Mouse (Mus musculus): ENCODE results near the gene Rabep1. TPM values are rescaled to one million over a fixed set of nuclear protein-coding genes. Genes with fewer than 3 reads are reported as not detected.

Rabep1 gene
- polyA plus RNA-seq, 1 experiment from 2014 or later = 27.8 TPM

- Histone ChIP-seq H3K27me3 (ENCODE audit: control insufficient read depth, insufficient read depth, low read length) (no peaks in the 10 kb centered on the region), H3K4me3 (ENCODE audit: low read depth, low read length) (no peak overlapping the region), H3K4me1 (ENCODE audit: control insufficient read depth, insufficient read depth, low read length) (peaks cover 7% of the 10 kb centered on the region), H3K9ac (ENCODE audit: low read depth, low read length) (no peak overlapping the region), H3K27ac (ENCODE audit: low read depth, low read length) (no peak overlapping the region), H3K4me2 (no peak overlapping the region; the same call in 1 of the 2 replicates), H3K36me3 (ENCODE audit: control insufficient read depth, insufficient read depth, low read length) (peaks cover 36% of the 10 kb centered on the region), H3K9me3 (replicated peaks; ENCODE audit: control insufficient read depth, low read length) (no peaks in the 10 kb centered on the region)
- no peak for ATAC-seq (replicated peaks; ENCODE audit: insufficient number of reproducible peaks, low FRiP score, low TSS enrichment)
- WGBS (ENCODE audit: insufficient replicate concordance) = 87% methylated on average over 14 of the region's 14 CpGs
Measured at GRCm38 (mm10) chr11:70980751-70981510, 136.4 kb downstream of the Rabep1 start.

- peaks cover 30% of the 10 kb centered on the region for H3K36me3 ChIP-seq (ENCODE audit: control insufficient read depth, insufficient read depth, low read length)
- ATAC-seq (replicated peaks; ENCODE audit: insufficient number of reproducible peaks, low FRiP score, low TSS enrichment) = no peak
- peak overlapping the region; percentile 87 for H3K4me2 ChIP-seq
- H3K9ac ChIP-seq (ENCODE audit: low read depth, low read length) = peak overlapping the region; percentile 82
- peak overlapping the region; percentile 80 for H3K4me3 ChIP-seq (ENCODE audit: low read depth, low read length)
- H3K27me3 ChIP-seq (ENCODE audit: control insufficient read depth, insufficient read depth, low read length) = no peaks in the 10 kb centered on the region
- H3K9me3 ChIP-seq (replicated peaks; ENCODE audit: control insufficient read depth, low read length) = no peaks in the 10 kb centered on the region
- peaks cover 7% of the 10 kb centered on the region for H3K4me1 ChIP-seq (ENCODE audit: control insufficient read depth, insufficient read depth, low read length)
- 7% methylated on average over 12 of the region's 12 CpGs for WGBS (ENCODE audit: insufficient replicate concordance)
- no peak overlapping the region for H3K27ac ChIP-seq (ENCODE audit: low read depth, low read length)
Measured at GRCm38 (mm10) chr11:70982030-70982429, 137.5 kb downstream of the Rabep1 start.

GRCm38 (mm10) chr11:70982557-70983228 is 138.1 kb downstream of the Rabep1 start, which contains the start of gene C1qbp:
TSS of gene C1qbp (minus strand) at chr11:70983026.
- H3K27ac ChIP-seq (ENCODE audit: low read depth, low read length) = peak within 1 kb of the TSS; percentile 25; the same call in 1 of the 2 replicates
- under 1% methylated on average over 62 of the region's 64 CpGs for WGBS (ENCODE audit: insufficient replicate concordance)
- H3K4me3 ChIP-seq (ENCODE audit: low read depth, low read length) = peak within 1 kb of the TSS; percentile 80
- H3K36me3 ChIP-seq (ENCODE audit: control insufficient read depth, insufficient read depth, low read length) = peaks cover 33% of the 10 kb centered on the region
- H3K4me1 ChIP-seq (ENCODE audit: control insufficient read depth, insufficient read depth, low read length) = peaks cover 7% of the 10 kb centered on the region
- no peaks in the 10 kb centered on the region for H3K27me3 ChIP-seq (ENCODE audit: control insufficient read depth, insufficient read depth, low read length)
- peak; percentile 91 for ATAC-seq (replicated peaks; ENCODE audit: insufficient number of reproducible peaks, low FRiP score, low TSS enrichment)
- peak within 1 kb of the TSS; percentile 82 for H3K9ac ChIP-seq (ENCODE audit: low read depth, low read length)
- H3K9me3 ChIP-seq (replicated peaks; ENCODE audit: control insufficient read depth, low read length) = no peaks in the 10 kb centered on the region
- peak within 1 kb of the TSS; percentile 87 for H3K4me2 ChIP-seq

Other genes with a start within 250 kb of the Rabep1 start
- gene 4930544D05Rik, start 228.9 kb upstream of the Rabep1 start, polyA plus RNA-seq (2014; fragmentation: Nextera tagmentation; extraction: Ambion mirVana) = not detected in 2 replicates
- gene Chrne, start 225.6 kb upstream of the Rabep1 start, polyA plus RNA-seq (2014; fragmentation: Nextera tagmentation; extraction: Ambion mirVana) = not detected in 2 replicates
- 2.6 and 5.4 TPM in 2 replicates for gene Gp1ba, start 205.7 kb upstream of the Rabep1 start, polyA plus RNA-seq (2014; fragmentation: Nextera tagmentation; extraction: Ambion mirVana)
- 66.8 and 76.9 TPM in 2 replicates for gene Rnf167, start 197.5 kb upstream of the Rabep1 start, polyA plus RNA-seq (2014; fragmentation: Nextera tagmentation; extraction: Ambion mirVana)
- gene Slc25a11, start 197.3 kb upstream of the Rabep1 start, polyA plus RNA-seq (2014; fragmentation: Nextera tagmentation; extraction: Ambion mirVana) = 221 and 245 TPM in 2 replicates
- gene Pfn1, start 190.1 kb upstream of the Rabep1 start, polyA plus RNA-seq (2014; fragmentation: Nextera tagmentation; extraction: Ambion mirVana) = 1,771 and 1,932 TPM in 2 replicates
- 272 and 313 TPM in 2 replicates for gene Eno3, start 187.6 kb upstream of the Rabep1 start, polyA plus RNA-seq (2014; fragmentation: Nextera tagmentation; extraction: Ambion mirVana)
- gene Spag7, start 175.4 kb upstream of the Rabep1 start, polyA plus RNA-seq (2014; fragmentation: Nextera tagmentation; extraction: Ambion mirVana) = 187 and 201 TPM in 2 replicates
- gene Camta2, start 156.7 kb upstream of the Rabep1 start, polyA plus RNA-seq (2014; fragmentation: Nextera tagmentation; extraction: Ambion mirVana) = 10.6 and 14.4 TPM in 2 replicates
- gene Inca1, start 144.6 kb upstream of the Rabep1 start, polyA plus RNA-seq (2014; fragmentation: Nextera tagmentation; extraction: Ambion mirVana) = 0.89 and 2.2 TPM in 2 replicates
- gene Kif1c, start 144.2 kb upstream of the Rabep1 start, polyA plus RNA-seq (2014; fragmentation: Nextera tagmentation; extraction: Ambion mirVana) = 9.8 and 11.4 TPM in 2 replicates
- gene Zfp3, start 80.6 kb upstream of the Rabep1 start, polyA plus RNA-seq (2014; fragmentation: Nextera tagmentation; extraction: Ambion mirVana) = 7.1 and 9.3 TPM in 2 replicates
- 0.27 TPM in 1 of 2 replicates, not detected in the other for gene Scimp, start 32.2 kb upstream of the Rabep1 start, polyA plus RNA-seq (2014; fragmentation: Nextera tagmentation; extraction: Ambion mirVana)
- 129 and 145 TPM in 2 replicates for gene Nup88, start 125.2 kb downstream of the Rabep1 start, polyA plus RNA-seq (2014; fragmentation: Nextera tagmentation; extraction: Ambion mirVana)
- gene Rpain, start 125.4 kb downstream of the Rabep1 start, polyA plus RNA-seq (2014; fragmentation: Nextera tagmentation; extraction: Ambion mirVana) = 54.4 and 58.6 TPM in 2 replicates
- gene C1qbp, start 138.2 kb downstream of the Rabep1 start, polyA plus RNA-seq (2014; fragmentation: Nextera tagmentation; extraction: Ambion mirVana) = 270 and 274 TPM in 2 replicates
- 15.6 and 20.5 TPM in 2 replicates for gene Dhx33, start 159.7 kb downstream of the Rabep1 start, polyA plus RNA-seq (2014; fragmentation: Nextera tagmentation; extraction: Ambion mirVana)
- 27.4 and 28.0 TPM in 2 replicates for gene Mis12, start 174.8 kb downstream of the Rabep1 start, polyA plus RNA-seq (2014; fragmentation: Nextera tagmentation; extraction: Ambion mirVana)
- gene Derl2, start 175.1 kb downstream of the Rabep1 start, polyA plus RNA-seq (2014; fragmentation: Nextera tagmentation; extraction: Ambion mirVana) = 34.7 and 34.8 TPM in 2 replicates
- gene 6330403K07Rik, start 188.7 kb downstream of the Rabep1 start, polyA plus RNA-seq (2014; fragmentation: Nextera tagmentation; extraction: Ambion mirVana) = 20.0 and 26.6 TPM in 2 replicates